Mouse (Mus musculus) spleen, adult 18-20 months (tissue): ENCODE data around the gene Nxf3.
"Not testable (repeated sequence)": the region's sequence is repeated elsewhere in the genome, so short reads cannot be mapped to it uniquely, and the experiment has no call there.

Experiments used
- DNase-seq, 2 experiments: peaks; one replicate each; pipeline ENCODE4 v3.0.0; 2022; ENCODE audit warnings: mixed read lengths in 2 of 2

Nxf3 gene

DNA sequence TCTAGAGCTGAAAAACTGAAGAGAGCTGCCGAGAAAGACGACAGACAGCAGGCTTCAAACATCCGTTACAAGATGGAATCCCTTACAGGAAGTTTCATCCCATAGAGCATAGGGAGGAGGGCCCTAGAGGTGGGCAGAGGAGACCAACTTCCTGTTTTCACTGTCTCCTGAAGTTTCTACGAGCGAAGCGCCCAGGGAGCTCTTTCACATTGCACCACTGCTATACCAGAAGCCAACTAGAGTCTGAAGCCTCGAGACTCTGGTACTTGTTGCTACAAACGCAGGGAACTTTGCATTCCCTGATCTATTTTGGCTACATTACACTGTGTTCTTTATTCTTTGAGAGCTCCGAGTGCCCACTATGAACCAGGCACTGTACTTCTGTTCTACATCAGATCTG lies at the start of gene Nxf3:
Gene Nxf3, minus strand, starts transcription at position 101 of the 400 bp plus-strand sequence.
- no peak for DNase-seq

GRCm38 (mm10) chrX:136127744-136128064 lies 42.6 kb upstream of the Nxf3 start:
- DNase-seq: peak in 1 of 2 experiments; percentile 21

- DNase-seq: no peak
Measured at GRCm38 (mm10) chrX:136127038-136127743, 42.1 kb upstream of the Nxf3 start.

- DNase-seq: no peak
Measured at GRCm38 (mm10) chrX:136115419-136115961, 30.4 kb upstream of the Nxf3 start.

DNA sequence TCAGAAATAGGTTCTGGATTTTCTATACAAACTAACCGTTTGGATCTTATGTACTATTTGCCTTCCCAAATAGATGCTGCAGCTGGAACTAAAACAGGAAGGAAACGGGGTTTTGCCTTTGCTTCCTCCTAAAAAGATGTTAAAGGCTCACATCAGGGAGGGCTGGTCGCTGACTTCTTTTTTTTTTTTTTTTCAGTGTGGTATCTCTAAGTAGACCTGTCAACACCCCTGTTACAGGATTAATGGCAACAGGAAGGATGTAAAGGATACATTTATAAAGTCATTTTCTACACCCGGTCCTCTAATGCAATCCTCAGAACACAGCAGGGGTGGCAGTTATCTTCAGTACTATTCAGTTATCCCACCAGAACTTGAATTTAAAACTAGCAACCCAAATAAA lies 30.0 kb upstream of the Nxf3 start:
- no peak for DNase-seq

GRCm38 (mm10) chrX:136107942-136108341 lies 22.9 kb upstream of the Nxf3 start:
- peak in 1 of 2 experiments; percentile 2 for DNase-seq

- DNase-seq: no peak
Measured at GRCm38 (mm10) chrX:136104724-136105088, 19.7 kb upstream of the Nxf3 start.

- DNase-seq: no peak
Measured at GRCm38 (mm10) chrX:136104046-136104723, 19.1 kb upstream of the Nxf3 start.

GRCm38 (mm10) chrX:136094421-136094820 lies 9.4 kb upstream of the Nxf3 start:
- no peak for DNase-seq

DNA sequence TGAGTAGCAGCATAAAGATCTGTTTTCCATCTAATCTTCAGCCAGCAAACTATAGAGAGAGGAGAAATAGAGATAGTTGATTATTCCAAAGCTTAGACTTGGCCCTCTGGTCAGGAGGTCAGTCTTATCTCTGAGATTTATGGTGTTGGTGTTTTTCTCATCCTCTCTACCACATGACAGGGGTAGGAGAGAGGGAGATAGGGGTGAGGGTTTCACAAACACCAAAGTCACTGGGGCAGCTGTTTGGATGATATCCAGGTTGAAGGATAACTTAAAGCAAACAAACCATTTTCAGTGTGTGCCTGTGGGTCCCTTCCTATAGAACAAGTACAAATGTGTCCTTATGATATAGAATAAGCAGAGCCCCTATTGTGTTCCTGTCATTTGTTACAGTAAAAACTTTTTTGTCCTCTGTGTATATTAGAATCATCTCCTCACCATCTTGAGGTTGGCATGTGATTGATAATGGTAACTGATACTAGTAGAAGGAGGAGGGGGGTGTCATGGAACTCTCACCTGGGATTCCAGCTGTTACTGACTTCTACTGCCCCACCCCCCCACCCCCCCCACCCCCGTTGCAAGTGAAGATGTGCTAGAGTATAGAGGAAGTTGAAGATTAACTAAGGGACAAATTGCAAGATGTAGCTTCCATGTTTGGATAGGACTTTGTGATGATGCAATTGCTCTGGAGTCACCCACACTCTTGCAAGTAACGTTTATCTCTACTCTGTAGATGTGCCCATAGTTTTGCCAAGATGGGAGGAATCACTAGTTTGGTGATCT lies 7.6 kb upstream of the Nxf3 start:
- DNase-seq: no peak

DNA sequence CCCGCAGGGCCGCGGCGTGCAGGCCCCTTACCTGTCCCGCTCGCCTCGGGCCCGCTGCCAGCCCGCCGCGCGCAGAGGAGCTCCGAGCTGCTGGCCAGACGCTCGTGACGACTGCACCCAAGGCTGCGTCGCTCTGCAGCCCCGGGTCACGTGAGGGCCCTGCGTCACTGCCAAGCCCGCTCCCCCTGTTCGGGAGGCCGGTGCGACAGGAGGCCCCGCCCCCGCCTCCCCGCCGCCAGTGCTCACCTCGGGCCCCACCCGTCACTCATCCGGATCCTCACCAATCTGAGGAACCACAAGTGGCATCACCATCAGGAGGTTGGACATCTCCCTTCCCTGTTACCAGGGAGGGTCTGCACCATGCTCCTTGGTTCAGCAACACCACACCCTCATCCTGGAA lies 17.0 kb downstream of the Nxf3 start, which contains the start of gene Bex2:
Gene Bex2, minus strand, starts transcription at position 217 of the 400 bp plus-strand sequence.
- DNase-seq: not testable (repeated sequence)

DNA sequence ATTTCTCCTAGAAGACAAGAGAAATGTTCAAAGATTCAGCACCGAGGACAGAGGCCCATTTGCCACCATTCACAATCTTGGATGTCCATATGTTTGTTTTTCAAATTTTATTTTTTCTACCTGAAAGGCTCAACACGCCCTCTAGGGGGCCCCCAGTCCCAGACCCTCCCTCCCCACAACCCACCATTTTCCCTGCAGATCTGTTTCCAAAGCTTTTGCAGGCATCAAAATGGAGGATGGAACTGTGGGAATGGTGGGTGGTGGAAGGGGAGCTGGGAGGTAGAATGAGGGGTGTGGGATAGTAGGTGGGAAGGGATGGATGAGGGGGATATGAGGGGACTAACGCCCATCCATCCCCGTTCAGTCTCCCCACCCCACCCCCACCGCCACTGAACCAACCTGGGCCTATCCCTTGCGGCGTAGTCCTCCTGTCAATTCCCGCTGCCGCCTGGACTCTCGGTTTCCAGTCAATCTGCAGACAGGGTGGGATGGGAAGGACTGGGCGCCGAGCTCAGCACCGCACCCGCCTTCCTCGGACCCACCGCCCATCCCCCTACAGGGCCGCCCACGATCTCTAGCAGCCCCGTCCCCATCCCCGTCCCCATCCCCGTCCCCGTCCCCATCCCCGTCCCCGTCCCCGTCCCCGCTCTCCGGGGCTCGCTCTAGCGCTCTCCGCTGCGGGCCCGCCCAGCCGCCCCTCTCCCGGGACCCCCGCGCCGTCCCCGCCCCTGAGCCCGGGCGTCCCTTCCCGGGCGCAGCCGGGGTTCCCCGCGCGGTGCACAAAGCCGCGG lies 17.7 kb downstream of the Nxf3 start:
- not testable (repeated sequence) for DNase-seq

DNA sequence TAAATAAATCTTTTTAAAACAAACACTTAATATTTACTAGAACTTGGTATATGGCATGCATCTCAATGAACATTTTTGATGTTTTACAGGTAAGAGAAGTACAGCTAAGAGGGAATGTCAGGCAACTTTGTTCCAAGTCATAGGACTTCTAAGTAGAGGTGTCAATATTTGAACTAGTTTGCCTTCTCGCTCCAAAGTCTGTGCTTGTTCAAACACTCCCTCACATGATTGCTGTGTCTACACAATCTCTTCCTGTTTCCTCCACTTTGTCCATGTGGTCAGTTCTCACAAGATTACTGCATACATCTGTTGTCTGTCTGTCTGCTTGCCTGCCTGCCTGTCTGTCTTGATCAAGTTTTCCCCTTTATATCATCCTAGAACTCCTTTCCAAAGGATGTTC lies 24.4 kb downstream of the Nxf3 start:
- no peak for DNase-seq

- no peak for DNase-seq
Measured at GRCm38 (mm10) chrX:136051219-136051618, 33.8 kb downstream of the Nxf3 start.

- DNase-seq: peak in 1 of 2 experiments; percentile 8
Measured at GRCm38 (mm10) chrX:136047528-136047927, 37.5 kb downstream of the Nxf3 start.

DNA sequence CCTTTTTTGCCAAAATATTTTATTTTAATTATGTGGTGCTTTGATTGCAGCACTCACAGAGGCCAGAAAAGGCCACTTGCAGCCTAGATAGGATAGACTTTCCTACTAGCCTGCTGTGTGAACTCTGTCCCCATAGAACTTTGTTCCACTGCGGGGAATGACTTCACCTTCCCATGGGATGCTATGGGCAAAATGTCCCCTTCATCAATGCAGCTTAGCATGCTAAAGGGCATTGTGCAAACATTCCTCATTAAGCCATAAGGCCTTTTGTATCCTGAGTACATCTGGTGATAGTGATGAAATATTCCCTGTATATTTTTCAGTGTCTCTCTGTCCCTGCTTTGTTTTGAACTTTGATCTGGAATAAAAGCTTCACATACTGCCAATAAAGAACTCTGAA lies 41.3 kb downstream of the Nxf3 start:
- DNase-seq: no peak

- not testable (repeated sequence) for DNase-seq
Measured at GRCm38 (mm10) chrX:136032799-136033763, 52.0 kb downstream of the Nxf3 start, which contains the start of gene Arxes1. Arxes1 (plus strand) TSS chrX:136033367.

DNA sequence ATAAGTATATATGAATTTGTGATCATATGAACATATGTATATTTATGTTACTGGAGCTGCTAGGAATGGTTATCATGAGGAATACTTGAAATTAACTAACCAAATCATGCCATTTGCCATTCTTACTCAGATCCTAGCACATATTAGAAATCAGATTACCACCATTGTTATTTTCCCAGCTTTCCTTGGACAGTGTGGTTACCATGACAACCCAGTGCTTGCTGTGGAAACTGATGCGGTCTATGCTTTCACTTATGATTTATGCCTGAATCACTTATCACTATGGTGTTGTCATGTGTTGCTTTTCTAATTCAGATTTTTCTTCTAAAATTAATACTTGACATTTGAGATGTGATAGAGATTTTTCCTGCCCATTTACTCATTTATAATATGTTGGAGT lies 54.7 kb downstream of the Nxf3 start:
- DNase-seq: no peak
